Mouse (Mus musculus) adrenal gland, adult 18-20 months (tissue): ENCODE measurements at regions not wholly inside any gene's neighbourhood (a gene's known extent, or its start where the extent isn't known, plus 50 kb on each side); places are given as distances from the start of the nearest gene placed in this dataset.
"Not testable (repeated sequence)": the region's sequence is repeated elsewhere in the genome, so short reads cannot be mapped to it uniquely, and the experiment has no call there.

ENCODE experiments used
- DNase-seq, 2 experiments: peaks; one replicate each; pipeline ENCODE4 v3.0.0; 2021 to 2022; ENCODE audit warnings: low spot score in 2 of 2

- DNase-seq = no peak
Observed at GRCm38 (mm10) chr6:37692758-37693157, 162.8 kb downstream of the Akr1d1 start.

DNA sequence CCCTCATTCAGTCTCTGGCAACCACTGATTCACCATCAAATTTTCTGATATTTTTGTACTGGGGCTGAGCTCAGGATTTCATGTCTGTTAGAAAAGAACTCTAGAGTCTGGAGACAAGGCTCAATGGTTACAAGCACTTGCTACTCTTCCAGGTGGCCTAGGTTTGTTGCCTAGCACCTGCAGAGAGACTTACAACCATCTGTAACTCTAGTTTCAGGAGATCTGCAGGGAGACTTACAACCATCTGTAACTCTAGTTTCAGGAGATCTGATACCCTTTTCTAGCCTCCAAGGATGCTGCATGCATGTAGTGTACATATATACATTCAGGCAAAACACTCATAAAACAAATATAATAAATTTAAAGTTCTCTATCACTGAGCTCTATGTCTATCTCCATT is 166.1 kb downstream of the Akr1d1 start:
- no peak for DNase-seq

GRCm38 (mm10) chr6:37703946-37704345 is 166.7 kb upstream of the Trim24 start:
- no peak for DNase-seq

- no peak for DNase-seq
Observed at GRCm38 (mm10) chr6:37705733-37706145, 164.9 kb upstream of the Trim24 start.

- not testable (repeated sequence) for DNase-seq
Observed at GRCm38 (mm10) chr6:37707671-37708070, 162.9 kb upstream of the Trim24 start.

- DNase-seq = no peak
Observed at GRCm38 (mm10) chr6:37711766-37712165, 158.8 kb upstream of the Trim24 start.

GRCm38 (mm10) chr6:37713411-37713810 is 157.2 kb upstream of the Trim24 start:
- no peak for DNase-seq

- DNase-seq = no peak
Observed at GRCm38 (mm10) chr6:37714223-37714928, 156.2 kb upstream of the Trim24 start.

DNA sequence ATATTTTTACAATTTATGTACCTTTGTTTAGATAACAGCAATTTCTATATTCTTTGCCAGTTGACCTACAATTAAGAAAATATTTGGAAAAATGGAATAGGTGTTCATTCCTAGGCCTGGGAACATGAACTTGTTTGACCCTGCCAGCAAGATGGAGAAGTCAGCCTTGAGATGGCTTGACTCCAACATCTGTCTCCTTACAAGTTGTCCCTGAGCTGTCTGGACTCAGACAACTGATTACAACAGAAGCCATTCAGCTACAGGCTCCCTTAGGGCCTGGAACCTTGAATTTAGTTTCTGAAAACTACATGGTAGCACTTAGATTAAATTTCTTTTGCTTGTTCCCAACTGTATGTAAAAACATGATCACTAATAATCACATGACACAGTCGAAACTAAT is 148.9 kb upstream of the Trim24 start:
- DNase-seq = peak in 1 of 2 experiments; percentile 10

- peak in 1 of 2 experiments; percentile 27 for DNase-seq
Observed at GRCm38 (mm10) chr6:37723337-37723736, 147.3 kb upstream of the Trim24 start.

DNA sequence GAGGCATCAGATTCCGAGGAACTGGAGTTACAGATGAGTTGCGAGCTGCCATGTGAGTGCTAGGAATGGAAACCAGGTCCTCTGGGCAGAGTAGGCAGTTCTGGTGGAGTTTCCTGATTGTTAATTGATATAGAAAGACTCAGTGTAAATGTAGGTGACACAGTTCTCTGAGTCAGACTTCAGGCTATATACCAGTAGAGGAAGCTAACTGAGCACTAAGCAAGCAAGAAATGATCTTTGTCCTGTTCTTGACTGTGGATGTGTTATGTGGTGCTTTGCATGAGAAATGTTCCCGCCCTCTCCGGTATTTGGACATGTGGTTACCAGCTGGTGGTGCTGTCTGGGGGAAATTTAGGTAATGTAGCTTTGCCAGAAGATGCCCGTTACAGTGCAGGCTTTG is 146.4 kb upstream of the Trim24 start:
- DNase-seq = no peak

- no peak for DNase-seq
Observed at GRCm38 (mm10) chr6:37728621-37729020, 142.0 kb upstream of the Trim24 start.

- no peak for DNase-seq
Observed at GRCm38 (mm10) chr6:37729165-37729564, 141.4 kb upstream of the Trim24 start.

DNA sequence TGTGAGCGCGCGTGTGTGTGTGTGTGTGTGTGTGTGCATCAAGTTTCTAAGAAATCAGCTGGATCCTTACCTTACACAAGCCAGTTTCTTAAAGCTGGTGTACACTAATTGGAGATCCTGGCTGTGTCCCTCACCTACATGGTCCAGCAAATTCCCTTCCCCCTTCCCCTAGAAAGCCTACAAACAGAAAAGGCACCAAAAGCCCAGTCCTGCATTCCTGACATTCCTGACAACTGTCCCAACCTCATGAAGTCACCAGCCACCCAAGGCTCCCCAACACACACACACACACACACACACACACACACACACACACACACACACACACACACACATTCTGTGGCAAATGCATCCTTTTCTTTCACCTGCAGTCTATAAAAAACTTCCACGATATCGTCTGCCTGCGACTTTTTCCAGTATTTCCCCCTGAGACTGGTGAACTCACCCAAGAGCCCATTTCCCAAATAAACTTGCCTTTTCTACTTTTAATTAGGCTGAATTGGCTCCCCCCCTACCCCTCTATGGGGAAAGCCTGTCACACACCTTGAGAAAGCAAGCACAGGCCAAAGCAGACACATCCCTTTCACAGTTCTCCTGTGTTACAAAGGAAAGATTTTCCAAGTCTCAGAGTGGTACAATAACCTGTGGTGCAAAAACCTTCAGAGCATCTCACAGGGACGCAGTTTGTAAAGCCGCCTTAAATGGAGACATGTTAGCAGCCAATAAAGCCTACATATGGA is 139.9 kb upstream of the Trim24 start:
- no peak for DNase-seq

DNA sequence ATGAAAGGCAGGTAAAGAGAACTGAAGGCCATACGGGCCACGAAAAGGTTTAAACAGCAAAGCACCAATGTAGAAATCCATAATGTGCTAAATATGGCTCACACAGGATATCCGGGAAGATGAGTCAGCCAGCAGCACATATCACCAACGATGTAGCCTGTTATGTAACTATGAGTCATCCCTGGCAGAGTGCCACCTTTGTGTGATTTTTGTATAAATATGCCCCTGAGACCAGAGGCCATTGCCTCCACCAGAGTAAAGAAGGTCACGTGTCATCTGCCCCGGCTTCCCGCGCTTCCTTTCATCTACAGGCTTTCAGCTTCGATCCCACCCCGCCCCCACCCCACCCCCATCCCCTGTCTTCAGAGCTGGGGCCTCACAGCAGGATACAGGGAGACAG is 138.2 kb upstream of the Trim24 start:
- peak; percentile 75 to 81 for DNase-seq

GRCm38 (mm10) chr6:37735288-37735961 is 135.2 kb upstream of the Trim24 start:
- DNase-seq = no peak

DNA sequence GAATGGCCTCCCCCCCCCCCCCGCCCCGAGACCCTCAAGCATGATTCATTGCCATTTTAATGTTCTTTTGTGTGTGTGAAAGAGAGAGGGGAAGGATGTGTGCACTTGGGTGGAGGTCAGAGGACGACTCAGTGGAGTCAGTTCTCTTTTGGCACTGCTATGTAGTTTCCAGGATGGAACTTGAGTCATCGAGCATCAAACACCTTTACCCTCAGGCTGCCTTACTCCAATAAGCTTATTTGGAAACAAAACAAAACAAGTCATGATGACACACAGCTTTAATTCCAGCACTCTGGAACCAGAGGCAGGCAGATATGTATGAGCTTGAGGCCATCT is 134.7 kb upstream of the Trim24 start:
- no peak for DNase-seq

GRCm38 (mm10) chr6:37740982-37741889 is 129.4 kb upstream of the Trim24 start:
- no peak for DNase-seq

DNA sequence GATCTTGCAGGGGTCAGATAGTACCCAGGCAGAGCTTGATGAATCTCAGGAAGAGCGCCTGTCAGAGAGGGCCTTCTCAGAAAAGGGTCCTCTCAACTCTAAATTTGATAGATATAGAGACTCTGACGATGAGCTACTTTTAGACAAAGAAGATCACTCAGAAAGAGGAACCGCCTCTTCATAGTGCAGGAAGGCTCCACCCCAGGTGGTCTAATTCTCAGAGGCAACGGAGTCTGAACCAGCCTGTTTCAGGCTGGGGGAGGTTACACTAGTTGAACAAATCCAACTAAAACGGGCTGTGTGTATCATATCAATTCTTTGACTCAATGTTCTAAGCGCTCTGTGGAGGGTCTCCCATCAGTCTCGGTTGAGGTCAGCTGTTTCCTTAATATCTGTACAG is 128.7 kb upstream of the Trim24 start:
- DNase-seq = not testable (repeated sequence)

DNA sequence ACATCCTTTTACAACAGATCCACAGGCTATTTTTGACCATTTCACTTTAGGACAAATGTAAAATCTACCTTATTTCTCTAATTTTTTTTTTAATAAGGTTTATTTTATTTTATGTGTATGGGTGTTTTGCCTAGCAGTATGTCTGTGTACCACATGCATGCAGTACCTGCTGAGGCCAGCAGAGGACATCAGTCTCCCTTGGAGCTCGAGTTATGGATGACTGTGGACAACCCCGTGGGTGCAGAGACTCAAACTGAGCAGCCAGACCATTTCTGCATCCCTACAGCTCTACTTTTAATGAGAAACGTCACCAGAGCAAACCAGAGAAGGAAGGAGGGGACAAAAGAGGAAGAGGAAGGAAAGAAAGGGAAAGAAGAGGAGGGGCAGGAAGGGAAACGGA is 125.9 kb upstream of the Trim24 start:
- DNase-seq = no peak
